Mouse (Mus musculus) lung, postnatal 0 days (tissue): ENCODE data around the gene Slc4a7.

Experiments used
- CTCF ChIP-seq: IDR thresholded peaks from 2 replicates; pipeline ENCODE4 v1.5.1; 2016; ENCODE audit warnings: antibody characterized with exemption, mild to moderate bottlenecking
- EP300 ChIP-seq: IDR thresholded peaks from 2 replicates; pipeline ENCODE4 v1.6.1; 2016; ENCODE audit warnings: antibody characterized with exemption, mild to moderate bottlenecking, control low read depth

GRCm38 (mm10) chr14:14715794-14716193, 13.7 kb downstream of the Slc4a7 start:
- TF ChIP-seq CTCF = no peak
- TF ChIP-seq EP300 = no peak
